Mouse (Mus musculus) intestine, embryonic 16.5 days (tissue): Measurements from ENCODE around the gene Fbxl20. TPM values are rescaled to one million over a fixed set of nuclear protein-coding genes. Genes with fewer than 3 reads are reported as not detected.
A peak's percentile ranks its signal among the peaks of the same experiment; 100 is the strongest.
"Not testable (repeated sequence)": the region's sequence is repeated elsewhere in the genome, so short reads cannot be mapped to it uniquely, and the experiment has no call there.

Source experiments
- ATAC-seq: fragments of 200-750 bp; cut with Nextera tagmentation; 2 replicates; pipeline ENCODE4 v1.8.0; 2017; ENCODE audit warnings: moderate TSS enrichment, moderate library complexity
- H3K27ac ChIP-seq: fragments of 300-500 bp; sonication (generic); 2 replicates; pipeline ENCODE4 v1.5.1; 2014; ENCODE audit warnings: mild to moderate bottlenecking, low read length
- H3K27me3 ChIP-seq: fragments of 300-500 bp; sonication (generic); replicated peaks from 2 replicates; pipeline ENCODE4 v1.6.1; 2014; ENCODE audit warnings: low read length, control low read depth, mixed read lengths; ENCODE audit not compliant: control insufficient read depth, insufficient read depth
- H3K36me3 ChIP-seq: fragments of 300-500 bp; sonication (generic); 2 replicates; pipeline ENCODE4 v1.6.1; 2014; ENCODE audit warnings: low read length, control low read depth; ENCODE audit not compliant: control insufficient read depth, insufficient read depth
- H3K4me1 ChIP-seq: fragments of 300-500 bp; sonication (generic); 2 replicates; pipeline ENCODE4 v1.6.1; 2014; ENCODE audit warnings: low read length, control low read depth, mixed read lengths; ENCODE audit not compliant: control insufficient read depth, insufficient read depth
- H3K4me2 ChIP-seq: fragments of 300-500 bp; sonication (generic); 2 replicates; pipeline ENCODE4 v1.6.1; 2014; ENCODE audit warnings: low read depth, low read length, control low read depth
- H3K4me3 ChIP-seq: fragments of 300-500 bp; sonication (generic); 2 replicates; pipeline ENCODE4 v1.5.1; 2014; ENCODE audit warnings: mild to moderate bottlenecking, low read length
- H3K9ac ChIP-seq: fragments of 300-500 bp; sonication (generic); 2 replicates; pipeline ENCODE4 v1.6.1; 2014; ENCODE audit warnings: low read depth, low read length
- H3K9me3 ChIP-seq: fragments of 300-500 bp; sonication (generic); 2 replicates; pipeline ENCODE4 v1.6.1; 2016; ENCODE audit warnings: low read length, control low read depth; ENCODE audit not compliant: control insufficient read depth
- WGBS: fragments of 180-500 bp; shearing (Covaris S2); extraction: QIAGEN DNeasy Blood & Tissue Kit; methylation state at CpG from one replicate; pipeline ENCODE4 v1.1.7; 2014; 5-methylcytosine and 5-hydroxymethylcytosine counted together
- polyA plus RNA-seq: library from polyadenylated mRNA; unstranded; fragments of >200 nt; fragmentation: Nextera tagmentation; extraction: Ambion mirVana; gene quantifications from 2 replicates; pipeline ENCODE4 v1.2.1, GENCODE M21; 2015

Fbxl20 gene
- 12.8 TPM in 2 replicates for polyA plus RNA-seq

DNA sequence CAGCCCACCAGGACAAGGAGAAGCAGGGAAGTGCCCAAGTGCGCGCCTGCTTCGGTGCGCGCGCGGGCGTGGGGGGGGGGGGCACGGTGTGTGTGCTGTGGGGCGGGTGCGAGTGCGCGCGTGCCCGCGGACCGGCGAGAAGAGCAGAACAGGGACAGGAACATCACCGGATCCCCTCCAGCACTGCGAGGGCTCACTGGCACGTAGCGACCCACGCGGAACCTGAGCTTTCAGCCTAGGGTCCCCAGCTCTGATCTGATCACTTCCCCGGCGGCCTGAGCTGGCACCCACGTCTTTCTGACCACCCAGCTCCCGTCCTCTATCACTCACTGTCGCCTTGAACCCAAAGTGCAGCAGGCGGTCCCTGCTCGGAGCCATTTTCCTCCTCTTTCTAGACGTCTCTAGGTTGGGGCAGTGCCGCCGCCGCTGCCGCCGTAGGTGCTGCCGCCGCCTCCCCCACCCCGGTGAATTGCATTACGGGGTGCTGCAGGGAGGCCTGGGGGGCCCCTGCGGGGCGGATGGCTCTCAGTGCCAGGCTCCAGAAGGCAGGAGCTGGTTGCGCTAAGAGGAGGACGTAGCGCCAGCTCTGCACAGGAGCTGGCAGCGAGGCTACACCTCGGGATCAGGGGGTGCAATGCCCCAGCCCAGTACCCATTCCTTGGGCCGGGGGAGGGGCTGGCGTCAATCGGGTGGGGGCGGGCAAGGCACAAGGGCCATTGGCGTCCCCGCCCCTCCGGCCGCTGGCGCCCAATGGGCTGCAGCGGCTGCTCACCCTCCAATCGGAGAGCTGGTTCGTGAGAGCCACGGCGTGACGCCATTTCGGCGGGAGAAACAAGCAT, at the start of gene Fbxl20:
Gene Fbxl20 (minus strand): TSS at position 618 of the 839 bp plus-strand sequence.
- Histone ChIP-seq H3K4me3 (peak within 1 kb of the TSS; percentile 98), H3K36me3 (0 out of 2 replicates have a peak, but pooled peaks cover 2% of the 10 kb centered on the region), H3K27me3 (no peaks in the 10 kb centered on the region), H3K4me1 (peaks cover 5% of the 10 kb centered on the region), H3K4me2 (peak within 1 kb of the TSS; percentile 91), H3K9me3 (no peaks in the 10 kb centered on the region), H3K9ac (peak within 1 kb of the TSS; percentile 89), H3K27ac (peak within 1 kb of the TSS; percentile 93)
- ATAC-seq: peak; percentile 91
- under 1% methylated on average over 54 of the region's 65 CpGs for WGBS

GRCm38 (mm10) chr11:98192901-98193805, 43.0 kb upstream of the Fbxl20 start, which contains the start of gene Med1:
TSS of gene Med1 (minus strand) at chr11:98193293.
- ATAC-seq: peak; percentile 98
- H3K27me3 ChIP-seq: no peaks in the 10 kb centered on the region
- peak within 1 kb of the TSS; percentile 94 for H3K9ac ChIP-seq
- H3K4me3 ChIP-seq: peak within 1 kb of the TSS; percentile 64
- under 1% methylated on average over 53 of the region's 53 CpGs for WGBS
- H3K36me3 ChIP-seq: no peaks in the 10 kb centered on the region; the same call in 1 of the 2 replicates
- H3K27ac ChIP-seq: peak within 1 kb of the TSS; percentile 94
- peak within 1 kb of the TSS; percentile 66 for H3K4me2 ChIP-seq
- peaks cover 7% of the 10 kb centered on the region; the same call in 1 of the 2 replicates for H3K4me1 ChIP-seq
- no peaks in the 10 kb centered on the region for H3K9me3 ChIP-seq

DNA sequence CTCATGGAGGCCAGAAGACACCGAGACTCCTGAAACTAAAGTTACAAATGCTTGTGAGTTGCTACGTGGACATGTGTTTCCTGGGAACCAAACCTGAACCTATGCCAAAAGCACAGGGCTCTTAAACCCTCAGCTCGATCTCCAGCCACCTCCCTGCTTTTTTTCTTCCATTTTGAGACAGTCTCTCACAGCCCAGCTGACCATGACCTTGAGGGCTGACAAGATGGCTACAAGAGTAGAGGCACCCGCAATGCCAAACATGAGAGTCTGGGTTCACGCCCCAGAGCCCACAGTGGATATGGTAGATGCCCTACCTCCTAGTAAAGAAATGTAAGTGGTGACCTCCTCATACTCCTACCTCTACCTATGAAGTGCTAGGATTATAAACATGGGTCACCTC, 40.6 kb upstream of the Fbxl20 start:
- Histone ChIP-seq H3K4me2 (no peak overlapping the region), H3K9ac (no peak overlapping the region), H3K36me3 (no peaks in the 10 kb centered on the region; the same call in 1 of the 2 replicates), H3K4me1 (peaks cover 7% of the 10 kb centered on the region; the same call in 1 of the 2 replicates), H3K4me3 (no peak overlapping the region), H3K27ac (no peak overlapping the region), H3K27me3 (no peaks in the 10 kb centered on the region), H3K9me3 (no peaks in the 10 kb centered on the region)
- 86% methylated on average over 5 of the region's 5 CpGs for WGBS
- no peak for ATAC-seq

DNA sequence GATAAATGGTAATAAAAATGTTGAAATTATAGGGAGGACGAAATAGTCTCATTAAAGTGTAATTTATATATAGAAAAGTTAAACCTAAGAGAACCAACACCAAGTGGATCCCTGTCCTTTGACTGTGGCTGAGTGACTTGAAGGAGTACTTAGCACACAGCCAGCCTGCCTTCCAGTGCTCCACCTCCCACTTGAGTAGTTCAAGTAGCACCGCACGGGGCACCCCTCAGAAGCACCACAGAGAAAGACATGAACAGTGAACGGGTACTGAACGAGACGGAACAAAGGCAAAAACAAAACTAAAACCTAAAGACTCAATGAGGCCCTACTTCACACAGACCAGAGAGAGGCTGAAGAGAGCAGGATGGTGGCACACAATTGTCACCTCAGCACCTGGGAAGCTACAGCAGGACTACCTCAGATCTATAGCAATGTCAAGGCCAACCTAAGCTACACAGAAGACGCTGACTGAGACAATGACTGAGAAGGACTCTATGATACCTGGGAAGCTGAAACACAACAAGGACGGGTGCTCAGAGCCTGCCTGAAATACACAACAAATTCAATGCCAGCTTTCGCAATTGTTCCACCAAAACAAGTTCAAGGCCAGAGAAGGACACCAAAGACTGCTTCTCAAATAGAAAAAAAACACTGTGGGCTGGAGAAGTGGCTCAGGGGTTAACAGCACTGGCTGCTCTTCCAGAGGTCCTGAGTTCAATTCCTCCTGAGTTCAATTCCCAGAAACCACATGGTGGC, 37.6 kb upstream of the Fbxl20 start:
- H3K36me3 ChIP-seq: peaks cover 9% of the 10 kb centered on the region
- peak overlapping the region; percentile 28; the same call in 1 of the 2 replicates for H3K27ac ChIP-seq
- ATAC-seq: peak; percentile 44
- 81% methylated on average over 9 of the region's 9 CpGs for WGBS
- no peaks in the 10 kb centered on the region for H3K27me3 ChIP-seq
- H3K4me3 ChIP-seq: no peak overlapping the region
- H3K9me3 ChIP-seq: no peaks in the 10 kb centered on the region
- H3K4me1 ChIP-seq: 0 out of 2 replicates have a peak, but pooled peaks cover 7% of the 10 kb centered on the region
- no peak overlapping the region for H3K9ac ChIP-seq
- no peak overlapping the region for H3K4me2 ChIP-seq

GRCm38 (mm10) chr11:98182149-98182548, 31.9 kb upstream of the Fbxl20 start:
- H3K4me2 ChIP-seq, ATAC-seq, H3K4me3 ChIP-seq, H3K27me3 ChIP-seq, H3K4me1 ChIP-seq, H3K27ac ChIP-seq, H3K9ac ChIP-seq, H3K9me3 ChIP-seq: not testable (repeated sequence)
- H3K36me3 ChIP-seq: peaks cover 14% of the 10 kb centered on the region
- WGBS: 87% methylated on average over 3 of the region's 3 CpGs

GRCm38 (mm10) chr11:98168400-98168799, 18.2 kb upstream of the Fbxl20 start:
- Histone ChIP-seq H3K9ac (no peak overlapping the region), H3K9me3 (no peaks in the 10 kb centered on the region), H3K27ac (no peak overlapping the region), H3K4me1 (no peaks in the 10 kb centered on the region), H3K27me3 (no peaks in the 10 kb centered on the region), H3K36me3 (peaks cover 19% of the 10 kb centered on the region), H3K4me2 (no peak overlapping the region), H3K4me3 (no peak overlapping the region)
- 75% methylated on average over 1 of the region's 1 CpGs for WGBS
- no peak for ATAC-seq

DNA sequence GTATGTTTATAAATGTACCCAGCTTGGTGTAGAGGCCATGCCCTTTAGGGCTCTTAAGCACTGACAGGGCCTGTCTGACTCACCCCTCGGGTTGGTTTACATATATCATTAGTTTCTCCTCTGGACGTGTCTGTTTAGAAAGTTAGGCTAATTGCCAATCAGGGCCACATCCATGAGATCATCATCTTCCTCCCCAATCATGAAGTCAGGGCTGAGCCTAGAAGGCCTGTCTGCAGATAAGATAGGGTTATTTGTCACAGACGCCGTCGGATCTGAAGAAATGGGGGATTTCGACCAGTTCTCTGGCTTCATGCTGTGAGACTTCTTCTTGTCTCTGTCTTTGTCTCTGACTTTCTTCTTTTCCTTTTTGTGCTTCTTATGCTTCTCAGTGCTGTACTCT, 4.9 kb upstream of the Fbxl20 start:
- Histone ChIP-seq H3K27ac (no peak overlapping the region), H3K4me3 (no peak overlapping the region), H3K27me3 (no peaks in the 10 kb centered on the region), H3K4me1 (no peaks in the 10 kb centered on the region), H3K4me2 (no peak overlapping the region), H3K9me3 (no peaks in the 10 kb centered on the region), H3K36me3 (peaks cover 11% of the 10 kb centered on the region; the same call in 1 of the 2 replicates), H3K9ac (no peak overlapping the region)
- no peak for ATAC-seq
- 76% methylated on average over 6 of the region's 6 CpGs for WGBS

DNA sequence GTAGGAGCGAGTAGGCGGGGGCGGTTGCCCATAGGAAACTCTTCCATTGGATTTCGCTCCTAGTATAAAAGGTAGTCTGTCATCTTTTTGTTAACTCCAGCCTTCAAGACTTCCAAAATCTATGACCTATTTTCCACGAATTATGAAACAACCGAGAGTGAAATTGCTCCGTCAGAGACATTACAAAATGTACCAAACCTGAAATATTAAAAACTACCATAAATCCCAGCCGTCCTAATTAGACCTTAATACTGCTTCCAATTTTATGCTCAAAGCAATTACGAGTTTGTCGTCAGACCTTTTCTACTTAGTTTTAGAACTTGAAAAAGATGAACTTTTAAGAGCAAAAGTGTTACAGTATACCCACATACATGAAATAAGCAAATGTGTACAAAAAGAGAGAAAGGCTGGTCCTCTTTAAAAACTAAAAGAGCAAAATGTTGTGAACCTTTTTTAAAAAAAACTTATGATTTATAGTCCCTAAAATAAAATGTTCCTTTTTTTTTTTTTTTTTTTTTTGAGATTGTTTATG, 488 bp upstream of the Fbxl20 start:
- Histone ChIP-seq H3K9me3 (no peaks in the 10 kb centered on the region), H3K27ac (no peak overlapping the region), H3K9ac (no peak overlapping the region), H3K36me3 (0 out of 2 replicates have a peak, but pooled peaks cover 6% of the 10 kb centered on the region), H3K27me3 (no peaks in the 10 kb centered on the region), H3K4me3 (peak overlapping the region; percentile 98), H3K4me1 (peaks cover 5% of the 10 kb centered on the region), H3K4me2 (peak overlapping the region; percentile 91)
- no peak for ATAC-seq
- 7% methylated on average over 10 of the region's 10 CpGs for WGBS
